Mouse (Mus musculus) kidney, postnatal 14 days (tissue): ENCODE results near the gene Cdh5.

Experiments
- DNase-seq: peaks from one replicate; pipeline ENCODE4 v3.0.0; 2022; ENCODE audit warnings: mixed read lengths

Cdh5 gene

DNA sequence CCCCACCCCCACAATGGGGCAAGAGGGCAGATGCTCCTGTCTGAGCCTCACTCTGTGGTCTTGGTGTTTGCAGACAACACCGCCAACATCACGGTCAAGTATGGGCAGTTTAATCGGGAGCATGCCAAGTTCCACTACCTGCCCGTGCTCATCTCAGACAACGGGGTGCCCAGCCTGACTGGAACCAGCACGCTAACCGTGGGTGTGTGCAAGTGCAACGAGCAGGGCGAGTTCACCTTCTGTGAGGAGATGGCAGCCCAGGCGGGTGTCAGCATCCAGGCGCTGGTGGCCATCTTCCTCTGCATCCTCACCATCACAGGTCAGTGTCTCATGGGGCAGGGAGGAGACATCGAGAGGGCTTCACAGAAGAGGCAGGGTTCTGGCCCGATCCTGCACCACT is 39.2 kb downstream of the Cdh5 start:
- DNase-seq = no peak

DNA sequence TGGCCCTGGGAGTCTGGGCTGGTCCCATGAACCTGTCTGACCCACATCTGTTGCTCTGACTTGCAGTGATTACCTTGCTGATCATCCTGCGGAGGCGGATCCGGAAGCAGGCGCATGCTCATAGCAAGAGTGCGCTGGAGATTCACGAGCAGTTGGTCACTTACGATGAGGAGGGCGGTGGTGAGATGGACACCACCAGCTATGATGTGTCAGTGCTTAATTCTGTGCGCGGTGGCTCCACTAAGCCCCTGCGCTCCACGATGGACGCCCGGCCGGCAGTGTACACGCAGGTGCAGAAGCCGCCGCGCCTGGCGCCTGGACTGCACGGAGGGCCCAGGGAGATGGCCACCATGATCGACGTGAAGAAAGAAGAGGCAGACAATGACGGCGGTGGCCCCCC is 41.0 kb downstream of the Cdh5 start:
- DNase-seq = no peak

DNA sequence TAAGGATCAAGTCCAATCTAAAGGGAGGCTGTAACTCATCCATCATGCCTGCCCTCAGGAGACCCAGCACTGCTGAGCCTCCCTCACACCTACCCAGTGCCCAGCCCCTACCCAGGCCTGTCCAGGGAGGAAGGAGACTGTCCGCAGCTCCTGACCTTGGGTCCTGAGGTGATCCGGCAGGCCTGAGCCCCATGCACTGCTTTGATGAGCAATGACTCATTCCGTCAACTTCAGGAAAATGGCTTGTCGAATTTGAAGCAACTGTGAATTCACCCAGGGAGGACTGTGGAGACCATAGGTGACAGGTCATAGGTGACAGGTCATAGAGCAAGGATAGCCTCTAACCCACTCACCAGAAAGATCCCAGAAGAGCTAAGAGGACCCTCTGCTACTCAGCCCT is 42.0 kb downstream of the Cdh5 start:
- DNase-seq = no peak

DNA sequence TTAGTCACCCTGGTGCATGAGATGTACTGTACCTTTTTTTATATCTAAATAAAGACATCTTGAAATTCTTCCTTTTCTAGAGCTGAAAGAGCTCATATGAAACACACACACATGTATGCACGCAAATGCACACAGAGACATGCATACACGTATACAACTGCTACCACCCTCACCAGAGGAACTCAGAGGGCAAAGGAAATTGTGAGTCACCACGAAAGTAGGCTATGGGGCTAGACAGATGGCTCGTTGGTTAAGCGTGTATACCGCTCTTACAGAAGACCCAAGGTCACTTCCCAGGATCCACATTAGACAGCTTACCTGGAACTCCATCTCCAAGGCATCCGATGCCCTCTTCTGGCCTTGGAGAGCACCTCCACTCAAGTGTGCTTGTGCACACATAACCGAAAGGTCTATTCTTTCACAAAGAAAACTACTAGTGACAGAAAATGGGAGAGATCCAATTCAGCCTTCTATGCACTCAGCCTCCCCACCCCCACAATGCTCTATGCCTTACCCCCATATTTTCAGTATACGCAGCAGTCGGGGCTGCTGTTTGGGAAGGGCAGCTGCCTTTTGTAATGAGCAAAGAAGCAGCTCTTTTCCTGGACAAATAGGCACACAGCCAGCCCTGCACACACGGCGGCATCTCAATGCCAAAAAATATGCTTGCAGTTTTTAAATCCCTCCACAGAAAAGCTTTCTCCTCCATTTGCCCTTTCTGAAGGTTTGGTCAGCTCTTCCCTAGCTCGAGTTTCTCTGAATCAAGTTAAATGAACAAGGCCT is 43.2 kb downstream of the Cdh5 start:
- DNase-seq = no peak

DNA sequence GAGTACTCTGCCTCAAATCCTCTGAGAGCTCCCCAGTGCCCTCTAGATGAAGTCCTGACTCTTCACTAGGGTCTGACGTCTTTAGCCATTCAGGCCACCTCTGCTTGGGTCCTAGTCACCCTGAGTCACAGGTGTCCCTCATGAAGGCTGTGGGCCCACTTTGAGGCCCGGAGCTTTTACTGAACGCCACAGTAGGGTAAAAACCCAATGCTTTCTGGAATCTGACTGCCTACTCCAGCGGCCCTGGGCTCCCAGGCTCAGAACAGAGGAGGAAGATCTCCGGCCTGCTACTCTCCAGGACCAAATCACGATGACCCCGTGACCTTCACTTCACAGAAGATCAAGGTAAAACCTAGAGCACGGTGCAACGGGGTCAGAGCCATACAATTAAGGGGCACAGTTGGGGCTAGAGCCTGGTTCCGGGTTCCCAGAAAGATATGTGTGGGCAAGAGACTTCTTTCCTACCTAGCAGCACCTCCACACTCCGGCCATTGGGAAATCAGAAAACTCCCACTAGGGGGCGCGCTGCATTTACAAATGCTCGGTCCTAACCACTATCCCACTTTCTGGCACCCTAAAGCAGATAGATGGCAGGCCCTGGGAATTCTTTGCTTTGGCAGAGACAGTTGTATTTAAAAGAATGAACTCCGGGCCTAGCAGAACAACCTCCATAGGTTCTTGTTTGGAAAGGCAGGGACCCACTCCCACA is 44.7 kb downstream of the Cdh5 start:
- peak; percentile 87 for DNase-seq

DNA sequence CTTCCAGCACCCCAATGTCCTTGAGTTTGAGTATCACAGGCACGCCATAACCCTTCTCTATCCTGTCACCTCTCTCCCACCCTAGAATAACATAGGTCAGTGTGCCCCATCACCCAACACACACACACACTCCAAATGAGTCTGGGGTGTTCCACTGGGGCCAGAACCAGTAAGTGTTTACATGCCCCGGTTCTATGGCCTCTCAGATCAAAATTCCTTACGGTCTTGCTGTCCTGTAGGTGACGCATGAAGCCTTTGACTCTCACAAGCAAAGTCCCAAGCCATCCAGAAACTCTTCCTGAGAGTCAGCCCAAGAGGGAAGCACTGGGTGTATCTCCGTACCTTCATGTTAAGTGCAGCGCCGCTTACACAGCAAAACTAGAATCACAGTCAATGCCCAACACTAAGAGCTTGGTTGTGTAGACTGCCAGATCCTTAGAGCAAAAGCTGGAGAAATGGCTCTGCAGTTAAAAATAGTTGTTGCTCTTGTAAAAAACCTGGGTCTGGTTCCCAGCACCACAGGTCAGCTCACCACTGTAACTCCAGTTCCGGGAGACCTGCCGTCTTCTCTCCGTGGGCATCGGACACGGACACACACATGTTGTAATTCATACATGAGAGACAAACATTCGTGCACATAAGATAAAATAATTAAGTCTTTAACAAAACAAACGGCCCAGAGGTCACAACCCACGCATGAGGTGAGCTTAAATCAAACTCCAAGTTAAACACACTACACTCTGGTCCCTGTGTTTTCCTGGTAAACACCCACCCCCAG is 45.5 kb downstream of the Cdh5 start:
- DNase-seq = no peak

DNA sequence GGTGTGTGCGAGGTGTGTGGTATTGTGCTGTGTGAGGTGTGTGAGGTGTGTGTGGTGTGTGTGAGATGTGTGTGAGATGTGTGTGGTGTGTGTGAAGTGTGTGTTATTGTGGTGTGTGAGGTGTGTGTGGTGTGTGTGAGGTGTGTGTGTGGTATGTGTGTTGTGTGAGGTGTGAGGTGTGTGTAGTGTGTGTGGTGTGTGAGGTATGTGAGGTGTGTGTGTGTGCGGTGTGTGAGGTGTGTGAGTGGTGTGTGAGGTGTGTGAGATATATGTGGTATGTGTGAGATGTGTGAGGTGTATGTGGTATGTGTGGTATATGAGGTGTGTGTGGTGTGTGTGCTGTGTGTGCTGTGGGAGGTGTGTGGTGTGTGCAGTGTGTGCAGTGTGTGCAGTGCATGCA is 46.5 kb downstream of the Cdh5 start:
- DNase-seq = no peak

DNA sequence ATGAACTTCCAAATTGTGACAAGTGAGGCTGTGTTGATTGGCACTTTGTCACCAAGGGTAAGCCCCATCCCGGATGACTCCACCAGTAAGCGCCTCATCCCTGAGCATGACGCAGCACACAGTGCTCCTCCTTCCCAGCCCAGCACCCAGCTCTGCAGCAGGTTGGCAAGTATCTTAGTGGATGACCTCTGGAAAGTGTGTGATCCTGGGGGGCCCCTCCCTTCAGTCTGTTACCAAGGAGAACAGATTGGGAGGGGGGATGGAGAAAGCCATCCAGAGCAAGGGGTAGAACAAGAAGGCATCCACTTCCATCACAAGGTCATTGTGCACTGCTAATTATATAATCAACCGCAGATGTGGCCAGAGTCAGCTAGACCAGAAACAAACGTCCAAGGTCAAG is 59.3 kb downstream of the Cdh5 start:
- no peak for DNase-seq

DNA sequence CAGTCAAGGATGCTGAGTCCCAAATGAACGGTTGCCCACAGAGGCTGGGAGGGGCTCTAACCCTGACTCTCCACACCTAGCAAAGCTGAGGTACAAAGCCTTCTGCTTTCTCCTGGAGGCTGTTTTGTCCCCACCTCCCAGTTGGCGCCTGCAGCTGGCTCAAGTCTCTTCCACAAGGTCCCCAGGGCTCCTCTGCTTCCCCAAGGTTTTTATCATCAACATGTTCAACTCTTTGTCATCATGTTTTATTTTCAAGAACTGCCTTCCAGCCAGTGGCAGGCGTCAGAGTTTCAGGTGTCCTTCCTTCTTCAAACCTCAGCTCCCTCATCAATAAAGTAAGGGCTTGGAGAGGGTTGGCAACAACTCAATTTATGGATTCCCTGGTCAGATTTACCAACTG is 68.0 kb downstream of the Cdh5 start:
- DNase-seq = no peak

DNA sequence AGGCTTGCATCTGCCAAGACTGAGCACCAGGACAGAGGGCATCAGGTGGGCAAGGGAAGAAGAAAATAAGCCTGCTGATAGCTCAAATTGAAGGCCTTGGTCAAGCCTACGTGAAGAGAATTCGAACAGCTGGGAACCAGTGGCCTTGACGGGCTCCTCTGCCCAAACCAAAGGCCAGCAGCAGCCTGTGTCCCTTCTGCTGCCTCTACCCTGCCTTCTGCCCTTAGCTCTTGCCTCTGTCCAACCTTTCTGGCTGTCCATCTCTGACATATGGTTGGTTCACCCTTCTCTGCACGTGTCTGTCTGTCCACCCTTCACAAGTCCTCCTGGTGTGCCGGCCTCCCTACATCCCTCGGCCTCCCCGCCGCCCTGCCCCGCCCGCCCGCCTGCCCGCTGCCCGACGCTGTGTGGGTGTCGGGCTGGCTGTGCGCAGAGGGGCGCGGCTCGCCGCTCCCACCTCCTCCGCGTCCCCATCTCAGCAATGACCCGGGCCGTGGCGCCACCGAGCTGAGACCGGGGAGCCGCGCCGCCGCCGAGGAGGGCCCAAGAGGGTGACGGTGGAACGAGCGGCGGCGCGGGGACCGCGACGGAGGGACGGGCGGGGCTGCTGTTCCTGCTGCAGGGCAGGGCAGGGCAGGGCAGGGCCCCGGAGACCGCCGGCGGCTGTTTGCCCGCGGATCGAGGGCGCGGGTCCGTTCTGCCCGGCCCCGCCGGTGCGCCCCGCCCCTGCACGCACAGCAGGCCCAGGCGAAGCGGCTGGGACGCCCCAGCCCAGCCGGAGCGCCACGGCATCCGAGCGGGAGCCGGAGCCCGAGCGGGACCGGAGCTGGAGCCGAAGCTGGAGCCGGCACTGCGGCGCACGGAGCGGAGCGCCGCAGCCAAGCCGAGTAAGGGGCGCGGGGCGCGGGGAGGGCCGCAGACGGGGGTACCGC is 69.0 kb downstream of the Cdh5 start, which contains the start of gene Bean1:
Gene Bean1 (plus strand): TSS at position 325 of the 932 bp plus-strand sequence.
- DNase-seq = peak; percentile 48

DNA sequence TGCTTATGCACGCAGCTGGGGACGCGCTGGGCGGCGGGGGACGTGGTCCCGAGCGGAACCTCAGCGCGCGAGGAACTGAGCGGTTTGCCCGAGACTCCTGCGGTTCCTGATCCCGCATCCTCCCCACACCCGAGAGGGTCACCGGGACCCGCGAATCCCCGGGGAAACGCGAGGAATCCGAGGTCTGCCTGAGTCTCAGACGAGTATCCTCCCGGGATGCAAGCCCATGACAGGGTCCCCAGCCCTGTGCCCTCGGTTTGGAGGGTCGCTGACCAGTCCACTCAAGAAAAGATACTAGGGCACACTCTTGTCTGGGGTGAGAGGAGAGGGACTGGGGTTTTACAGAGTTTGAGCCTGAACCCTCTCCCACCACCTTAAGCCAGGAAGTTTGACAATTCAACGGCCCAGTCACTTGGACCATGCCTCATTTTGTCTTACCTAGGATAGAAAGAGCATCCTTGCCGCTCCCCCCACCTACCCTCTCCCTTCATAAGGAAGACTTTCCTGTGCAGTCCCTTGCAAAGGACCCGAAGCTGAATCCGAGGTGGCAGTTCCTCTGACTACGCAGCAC is 69.7 kb downstream of the Cdh5 start:
- no peak for DNase-seq

DNA sequence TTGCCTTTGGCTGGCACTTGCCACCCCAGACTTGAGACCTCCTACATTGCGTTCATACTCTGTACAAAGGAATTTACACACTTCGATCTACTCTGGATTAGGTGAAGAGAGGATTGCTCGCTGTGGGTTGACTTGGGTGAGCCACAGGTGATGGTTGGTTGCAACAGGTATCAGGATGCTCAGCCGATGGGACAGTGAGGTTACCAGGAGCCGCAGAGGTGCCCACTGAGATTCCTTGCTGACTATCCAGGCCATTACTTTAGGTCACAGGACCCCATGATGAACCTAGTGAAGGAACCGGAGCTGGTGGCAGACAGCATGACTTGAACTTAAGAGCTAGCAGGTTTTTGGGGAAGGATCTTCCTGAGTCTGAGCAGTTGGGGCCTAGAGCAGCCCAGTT is 71.0 kb downstream of the Cdh5 start:
- no peak for DNase-seq

DNA sequence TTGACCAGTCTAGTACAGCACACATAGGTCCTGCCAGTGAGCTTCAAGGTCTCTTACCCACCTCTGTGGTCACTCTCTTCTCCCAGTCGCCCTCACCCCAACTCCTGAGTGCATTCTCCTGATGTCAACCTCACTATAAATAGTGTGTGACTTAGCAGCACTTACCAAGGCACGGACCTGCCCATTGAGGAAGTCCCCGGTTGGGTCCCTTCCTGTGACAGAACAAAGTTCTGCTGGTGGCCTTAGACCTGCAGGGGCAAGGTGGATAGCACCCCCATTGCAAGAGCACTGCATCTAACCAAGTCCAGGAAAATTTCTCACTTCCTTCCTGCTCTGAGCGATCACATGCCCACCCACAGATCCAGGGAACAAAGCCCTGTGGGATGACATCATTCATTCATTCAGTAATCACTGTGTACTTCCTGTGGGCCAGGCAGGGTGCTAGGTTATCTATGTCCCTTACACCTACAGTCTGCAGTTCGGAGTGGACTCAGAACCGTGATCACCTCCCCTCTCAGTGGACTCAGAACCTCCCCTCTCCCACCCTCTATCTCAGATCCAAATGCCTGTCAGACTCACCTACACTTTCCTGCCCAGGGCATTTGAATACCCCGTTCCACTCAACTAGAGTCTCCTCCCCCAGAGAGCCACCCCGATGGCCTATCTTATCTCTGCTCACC is 74.6 kb downstream of the Cdh5 start:
- no peak for DNase-seq

DNA sequence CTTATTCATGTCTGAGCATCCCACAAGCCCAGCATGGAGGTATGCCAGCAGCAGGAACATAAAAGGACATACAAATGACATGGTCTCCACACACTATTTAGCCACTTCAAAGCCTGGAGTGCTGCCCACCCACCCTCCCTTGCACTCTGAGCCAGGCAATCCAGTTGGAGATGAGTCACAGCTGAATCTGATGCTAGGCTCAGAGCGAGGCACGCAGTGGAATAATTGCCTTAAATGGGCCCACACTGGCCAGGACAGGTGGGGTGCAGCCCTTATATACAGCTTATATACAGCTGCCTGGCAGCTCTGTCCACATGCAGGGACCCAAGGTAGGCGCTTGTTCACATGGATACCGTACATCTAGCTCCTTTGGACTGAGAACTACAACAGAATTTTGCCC is 75.6 kb downstream of the Cdh5 start:
- DNase-seq = no peak

DNA sequence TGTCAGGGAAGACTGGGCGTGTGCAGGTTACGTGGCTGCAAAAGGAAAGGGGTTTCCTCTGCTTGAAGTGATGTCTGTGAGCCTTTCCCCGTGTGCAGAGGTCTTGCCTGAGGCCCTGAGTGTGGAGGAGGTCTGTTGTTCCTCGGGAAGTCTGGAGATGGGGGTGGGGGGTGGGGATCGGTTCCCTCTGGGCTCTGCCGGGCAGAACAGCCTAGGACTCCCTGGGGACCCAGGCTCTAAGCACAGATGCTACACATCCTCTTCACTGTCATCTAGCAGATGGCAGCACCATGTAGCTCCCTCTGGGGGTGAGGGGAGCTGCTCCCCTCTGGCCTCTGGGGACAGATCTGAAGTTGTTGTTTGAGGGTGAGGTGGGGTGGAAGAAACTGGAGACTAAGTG is 83.5 kb downstream of the Cdh5 start:
- DNase-seq = peak; percentile 11

DNA sequence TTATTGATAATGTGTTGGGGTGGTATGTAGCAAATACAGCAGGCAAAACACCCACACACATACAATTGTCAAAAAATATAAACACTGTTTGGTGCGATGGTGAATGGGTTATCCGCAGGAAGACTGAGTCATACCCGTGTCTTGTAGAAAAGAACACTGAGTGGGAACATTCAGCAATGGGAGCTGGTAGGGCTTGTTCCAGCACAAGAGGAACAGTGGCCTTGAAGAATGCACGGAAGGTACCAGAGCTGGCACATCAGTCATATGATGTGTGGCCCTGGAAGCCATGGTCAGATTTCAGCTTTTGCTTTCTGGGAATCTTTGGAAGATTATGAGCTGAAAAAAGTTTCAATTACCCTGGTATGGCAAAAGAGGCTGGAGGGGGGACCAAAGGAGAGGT is 85.4 kb downstream of the Cdh5 start:
- no peak for DNase-seq

DNA sequence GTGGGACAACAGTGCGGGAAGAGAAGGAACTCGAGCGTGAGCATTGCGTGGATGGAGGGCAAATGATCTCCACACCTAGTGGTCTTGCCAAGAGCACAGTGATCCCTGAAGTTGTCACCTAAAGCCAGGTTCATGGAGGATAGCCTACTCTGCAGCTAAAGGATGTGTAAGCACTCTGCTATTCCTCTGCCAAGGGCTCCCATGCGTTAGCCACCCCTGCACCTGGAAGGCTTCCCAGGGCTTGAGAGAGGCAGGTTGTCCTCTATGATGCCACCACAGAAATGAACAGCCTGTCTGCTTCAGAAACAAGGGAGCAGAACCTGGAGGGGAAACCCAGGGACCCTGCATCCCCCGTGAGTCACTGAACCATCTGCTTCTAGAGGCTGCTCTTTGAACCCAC is 86.2 kb downstream of the Cdh5 start:
- no peak for DNase-seq

DNA sequence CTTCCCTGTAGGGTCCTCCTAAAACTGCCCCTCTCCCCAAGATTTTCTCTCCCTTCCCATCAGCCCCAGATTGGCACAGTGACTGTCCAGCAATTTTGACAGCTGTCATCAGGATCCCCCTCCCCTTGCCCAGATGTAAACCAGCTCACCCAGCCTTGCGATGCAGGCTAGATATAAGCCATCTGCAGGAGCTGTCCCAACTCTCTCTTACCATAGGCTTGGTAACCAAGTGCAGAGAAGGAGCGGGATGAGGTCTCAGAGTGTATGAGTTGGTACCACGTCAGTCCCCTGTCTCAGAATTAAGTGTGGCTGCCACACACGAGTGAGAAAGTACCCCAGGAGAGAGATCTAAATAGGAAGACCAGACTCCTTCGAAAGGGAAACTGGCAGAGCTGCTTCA is 87.0 kb downstream of the Cdh5 start:
- DNase-seq = no peak

DNA sequence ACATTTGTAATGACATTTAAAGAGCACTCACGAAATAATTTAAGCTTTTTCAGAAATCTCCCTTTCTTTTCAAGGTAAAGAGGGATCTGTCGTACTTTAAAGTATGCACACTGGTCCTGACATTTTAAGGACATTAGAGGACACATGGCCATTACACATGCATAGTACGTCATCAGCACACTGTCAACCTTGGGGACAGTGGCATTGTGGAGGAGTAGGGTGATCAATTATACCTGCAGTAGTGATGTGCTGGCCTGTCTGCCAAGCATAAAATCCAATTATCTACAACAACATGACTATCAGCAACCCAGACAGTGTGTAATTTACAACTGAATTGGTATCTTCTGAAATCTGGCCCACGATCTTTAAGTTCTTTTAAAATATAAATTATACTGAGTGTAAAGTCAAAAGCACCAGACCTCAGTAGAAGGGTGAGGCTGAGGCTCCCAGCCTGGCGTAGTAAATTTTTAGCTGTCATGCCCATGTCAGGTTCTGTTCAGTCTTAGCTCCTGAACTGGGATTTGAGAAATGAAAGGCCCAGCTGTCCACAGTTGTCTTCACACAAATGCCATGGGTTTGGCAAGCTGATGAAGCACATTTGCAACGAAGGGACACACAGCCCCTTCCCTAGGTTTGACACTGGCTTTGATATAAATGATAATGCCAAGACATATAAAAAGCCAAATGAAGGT is 89.5 kb downstream of the Cdh5 start:
- DNase-seq = no peak

DNA sequence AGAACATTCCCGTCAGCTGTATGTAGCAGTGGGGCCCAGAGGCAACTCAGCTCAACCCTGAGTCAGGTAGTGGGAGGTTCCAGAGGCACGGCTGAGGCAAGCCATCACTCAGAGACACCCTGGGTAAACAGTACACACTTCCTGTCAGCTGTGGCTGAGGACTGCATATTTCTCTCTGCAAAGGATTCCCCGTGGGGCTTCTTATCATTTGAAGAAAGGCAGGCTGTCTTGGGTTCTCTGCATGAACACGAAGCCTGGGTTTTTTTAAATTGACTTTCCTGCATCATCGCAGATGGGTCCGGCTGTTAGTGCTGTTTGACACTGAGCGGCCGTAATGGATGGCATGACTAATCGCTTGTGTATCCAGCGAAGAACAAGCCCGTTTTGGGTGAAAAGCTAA is 90.1 kb downstream of the Cdh5 start:
- DNase-seq = peak; percentile 25
